Mouse (Mus musculus) bone marrow, adult 2 months (tissue): ENCODE data around the gene Fgfr2.

ENCODE experiments used
- CTCF ChIP-seq: fragments of 200-500 bp; IDR thresholded peaks from 2 replicates; pipeline ENCODE4 v1.5.1; 2011; ENCODE audit warnings: low read length, control low read depth; ENCODE audit not compliant: control insufficient read depth, insufficient read depth
- POLR2A ChIP-seq: fragments of 200-500 bp; IDR thresholded peaks from 2 replicates; pipeline ENCODE4 v1.6.1; 2011; ENCODE audit warnings: low read depth, mild to moderate bottlenecking, control low read depth, low read length, borderline replicate concordance; ENCODE audit not compliant: control insufficient read depth

- TF ChIP-seq CTCF (0 out of 2 replicates have a peak, but pooled peaks have one; percentile 3), POLR2A (no peak)
These were observed 2068.3 kb downstream of the Fgfr2 start for GRCm38 (mm10) chr7:131054808-131055370.
